Mouse (Mus musculus) embryonic facial prominence, embryonic 15.5 days (tissue): Measurements from ENCODE around the gene Gm35134. TPM values are rescaled to one million over a fixed set of nuclear protein-coding genes. Genes with fewer than 3 reads are reported as not detected.
"Not testable (repeated sequence)": the region's sequence is repeated elsewhere in the genome, so short reads cannot be mapped to it uniquely, and the experiment has no call there.

Experiments
- ATAC-seq: fragments of 200-750 bp; cut with Nextera tagmentation; 2 replicates; pipeline ENCODE4 v1.8.0; 2017; ENCODE audit warnings: low read depth, moderate TSS enrichment; ENCODE audit not compliant: insufficient number of reproducible peaks, low FRiP score, low TSS enrichment
- H3K27ac ChIP-seq: fragments of 300-500 bp; sonication (generic); replicated peaks from 2 replicates; pipeline ENCODE4 v1.5.1; 2015; ENCODE audit warnings: mild to moderate bottlenecking, inconsistent platforms
- H3K27me3 ChIP-seq: fragments of 300-500 bp; sonication (generic); 2 replicates; pipeline ENCODE4 v1.6.1; 2015; ENCODE audit warnings: inconsistent platforms
- H3K36me3 ChIP-seq: fragments of 300-500 bp; sonication (generic); 2 replicates; pipeline ENCODE4 v1.6.1; 2015; ENCODE audit warnings: mild to moderate bottlenecking, inconsistent platforms
- H3K4me1 ChIP-seq: fragments of 300-500 bp; sonication (generic); 2 replicates; pipeline ENCODE4 v1.6.1; 2015; ENCODE audit warnings: inconsistent platforms
- H3K4me2 ChIP-seq: fragments of 300-500 bp; sonication (generic); replicated peaks from 2 replicates; pipeline ENCODE4 v1.6.1; 2015; ENCODE audit warnings: mild to moderate bottlenecking, inconsistent platforms
- H3K4me3 ChIP-seq: fragments of 300-500 bp; sonication (generic); replicated peaks from 2 replicates; pipeline ENCODE4 v1.5.1; 2015; ENCODE audit warnings: mild to moderate bottlenecking, inconsistent platforms
- H3K9ac ChIP-seq: fragments of 300-500 bp; sonication (generic); 2 replicates; pipeline ENCODE4 v1.6.1; 2015; ENCODE audit warnings: inconsistent platforms
- H3K9me3 ChIP-seq: fragments of 300-500 bp; sonication (generic); replicated peaks from 2 replicates; pipeline ENCODE4 v1.6.1; 2016; ENCODE audit warnings: inconsistent platforms
- WGBS: fragments of 180-500 bp; shearing (Covaris S2); methylation state at CpG from one replicate; pipeline ENCODE4 v1.1.7; 2015; 5-methylcytosine and 5-hydroxymethylcytosine counted together
- polyA plus RNA-seq: library from polyadenylated mRNA; unstranded; fragments of >200 nt; fragmentation: Nextera tagmentation; extraction: Ambion mirVana; gene quantifications from 2 replicates; pipeline ENCODE4 v1.2.1, GENCODE M21; 2015

Gm35134 gene
- polyA plus RNA-seq, result not detected in 2 replicates

DNA sequence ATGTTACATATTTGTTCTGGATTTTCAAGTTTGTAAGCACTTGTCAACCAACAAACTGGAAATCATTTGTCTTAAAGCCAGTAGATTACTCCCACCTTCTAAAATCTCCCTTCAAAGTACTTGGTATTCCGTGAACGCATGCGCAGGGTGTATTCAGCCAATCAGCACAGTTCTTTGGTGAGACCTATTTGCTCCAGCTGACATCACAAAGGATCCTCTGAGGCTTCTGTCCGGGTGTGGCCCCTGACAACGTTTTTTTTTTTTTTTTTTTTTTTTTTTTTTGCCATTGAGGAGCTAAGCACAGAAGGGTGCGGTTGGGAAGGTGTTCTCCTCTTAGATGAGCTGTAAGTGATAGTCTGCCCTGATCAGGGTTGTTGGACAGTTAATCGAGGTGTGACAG is at the start of gene Gm35134:
Gene Gm35134, plus strand, starts transcription at position 301 of the 400 bp plus-strand sequence.
- H3K27me3 ChIP-seq, H3K9me3 ChIP-seq, ATAC-seq, H3K4me1 ChIP-seq, H3K4me2 ChIP-seq, H3K27ac ChIP-seq, H3K36me3 ChIP-seq, H3K9ac ChIP-seq, H3K4me3 ChIP-seq: not testable (repeated sequence)
- no CpG with 5 or more reads among the region's 7 CpGs for WGBS
